10 mouse cellular contexts compared by ENCODE assay signal in genomic region chr17:73075238-73075890, GRCm38 (mm10). TPM values are rescaled to one million over a fixed set of nuclear protein-coding genes. Genes with fewer than 3 reads are reported as not detected.
A peak's percentile ranks its signal among the peaks of the same experiment; 100 is the strongest.
DNase-seq lines count a peak whose midpoint lies in the region; ATAC-seq and TF ChIP-seq lines count a peak whose summit lies in the region.
"Had no signal": no experiment of that assay in that cellular context is flagged by ENCODE, and none has a peak within 500 bp of the region (broad histone marks: within the 10 kb centered on the region; RNA-seq: fewer than 3 reads in every experiment).

No protein-coding gene starts in this region.

- no peak; the same call in 1 of the 2 replicates for ATAC-seq in kidney, embryonic 15.5 days (replicated peaks; ENCODE audit: low FRiP score)
- no peak for ATAC-seq in activated CD4-positive, CD25-positive, alpha-beta regulatory T cell, adult 4 months

- no peak for TF ChIP-seq POLR2A in embryonic fibroblast, embryonic 13.5 days (IDR thresholded peaks at IDR 0.05; ENCODE audit: low read depth, low read length)

- 58% methylated on average over 9 of the region's 9 CpGs for WGBS in kidney, embryonic 15.5 days

- H3K27me3 ChIP-seq in kidney, embryonic 15.5 days = no peaks in the 10 kb centered on the region
- H3K27me3 ChIP-seq in C2C12 (ENCODE audit: control insufficient read depth, insufficient read depth, insufficient read length) = no peaks in the 10 kb centered on the region

- intact Hi-C loops in left cerebral cortex, adult 2 months (cut with DNase I) = loop anchor here (1.0 kb wide), 2 partner anchors 105 to 151 kb away; no protein-coding TSS in a partner anchor
- intact Hi-C loops in gastrocnemius, postnatal 36 days (cut with DNase I) = no loop called here

- H3K79me3 ChIP-seq in C2C12 (ENCODE audit: low read depth) = no peaks in the 10 kb centered on the region

- no peak for DNase-seq in kidney, adult 11 months
- DNase-seq in left cerebral cortex, adult 2 months (ENCODE audit: extremely low spot score in 1 of 2, low spot score in 2 of 2) = peak; percentile 15 to 16
- DNase-seq in spleen, adult 18-20 months = no peak
- no peak for DNase-seq in gastrocnemius, postnatal 36 days
- DNase-seq: adrenal gland, postnatal 10 days; lung, postnatal 14 days had no signal

- H3K4me3 ChIP-seq in kidney, embryonic 15.5 days (replicated peaks) = no peak overlapping the region
- no peak overlapping the region for H3K4me3 ChIP-seq in C2C12 (ENCODE audit: insufficient read depth, poor library complexity, severe bottlenecking)
- H3K4me3 ChIP-seq in embryonic fibroblast, embryonic 13.5 days (ENCODE audit: insufficient read depth, low read length) = no peak overlapping the region
- no peak overlapping the region for H3K4me3 ChIP-seq in left cerebral cortex, adult 2 months

- H3K27ac ChIP-seq in kidney, embryonic 15.5 days = peak overlapping the region; percentile 88
- peak overlapping the region; percentile 97 for H3K27ac ChIP-seq in embryonic fibroblast, embryonic 13.5 days (ENCODE audit: insufficient read depth, low read length)
- no peak overlapping the region for H3K27ac ChIP-seq in left cerebral cortex, adult 2 months

- no peaks in the 10 kb centered on the region for H3K36me3 ChIP-seq in kidney, embryonic 15.5 days
- no peaks in the 10 kb centered on the region for H3K36me3 ChIP-seq in C2C12 (ENCODE audit: control insufficient read depth, insufficient read depth)

- H3ac ChIP-seq in C2C12 (ENCODE audit: control insufficient read depth, insufficient read length, low read depth) = no peak overlapping the region

- peaks cover 37% of the 10 kb centered on the region for H3K4me1 ChIP-seq in kidney, embryonic 15.5 days
- no peaks in the 10 kb centered on the region; the same call in 1 of the 2 replicates for H3K4me1 ChIP-seq in embryonic fibroblast, embryonic 13.5 days (ENCODE audit: control insufficient read depth, insufficient read depth, low read length)

- H3K9me3 ChIP-seq in kidney, embryonic 15.5 days (replicated peaks) = no peaks in the 10 kb centered on the region

- H3K9ac ChIP-seq in kidney, embryonic 15.5 days = no peak overlapping the region

- no peak for TF ChIP-seq CTCF in C2C12 (IDR thresholded peaks at IDR 0.05; ENCODE audit: control insufficient read depth, insufficient read depth, insufficient read length)
- no peak for TF ChIP-seq CTCF in embryonic fibroblast, embryonic 13.5 days (IDR thresholded peaks at IDR 0.05; ENCODE audit: borderline replicate concordance, insufficient read depth, low read length)
- no peak for TF ChIP-seq CTCF in left cerebral cortex, adult 2 months (IDR thresholded peaks at IDR 0.05)

- H3K4me2 ChIP-seq in kidney, embryonic 15.5 days = no peak overlapping the region

- no peaks in the 10 kb centered on the region for H3K79me2 ChIP-seq in C2C12 (ENCODE audit: control insufficient read depth, insufficient read depth)

TF ChIP-seq in C2C12, 6 proteins besides CTCF, POLR2A, EP300 and RAD21:
- TF ChIP-seq MYOD1 (IDR thresholded peaks at IDR 0.05; ENCODE audit: control insufficient read depth, insufficient read length, low read depth) (peak; percentile 42), USF1 (IDR thresholded peaks at IDR 0.05; ENCODE audit: low read depth) (no peak)

RNA-seq across cellular contexts. Expression of gene Lclat1, which starts 32.4 kb away (rescaled TPM):
- polyA plus RNA-seq in kidney, embryonic 15.5 days (2015; fragmentation: Nextera tagmentation; extraction: Ambion mirVana) = 17.0 and 17.3 TPM in 2 replicates
- 20.4 TPM for polyA plus RNA-seq in C2C12 (2012; fragmentation: generic; extraction: Trizol)
- polyA plus RNA-seq in embryonic fibroblast, embryonic 13.5 days (2011; ENCODE audit: insufficient read length, low read depth, missing spikeins) = 73.4 and 86.8 TPM in 2 replicates
- total RNA-seq in left cerebral cortex, adult 2 months (2021) = 10 to 100 TPM; 38.5 to 40.2 TPM
- total RNA-seq in gastrocnemius, postnatal 36 days (2021) = 10 to 100 TPM; 15.9 to 17.0 TPM
- 10 to 100 TPM; 44.4 to 55.0 TPM for polyA plus RNA-seq in activated CD4-positive, CD25-positive, alpha-beta regulatory T cell, adult 4 months (2017; shearing (Covaris generic))

Comparison
In these comparisons a context has a peak if more than half of its experiments do, and no peak if none do; other contexts are left out.
1. DNase-seq: peak in left cerebral cortex, adult 2 months (2 of 2); none in kidney, adult 11 months (single experiment), spleen, adult 18-20 months (0 of 2) and gastrocnemius, postnatal 36 days (0 of 2).